Mouse (Mus musculus) spleen, postnatal 10 days (tissue): ENCODE measurements around the gene H2-Ab1.
"Not testable (repeated sequence)": the region's sequence is repeated elsewhere in the genome, so short reads cannot be mapped to it uniquely, and the experiment has no call there.

Source experiments
- DNase-seq, 2 experiments: peaks; one replicate each; pipeline ENCODE4 v3.0.0; 2021 to 2022; ENCODE audit warnings: low spot score in 2 of 2

H2-Ab1 gene

GRCm38 (mm10) chr17:34306407-34306806 lies 48.9 kb downstream of the H2-Ab1 start:
- DNase-seq, result no peak

- no peak for DNase-seq
Observed at GRCm38 (mm10) chr17:34307216-34307615, 49.7 kb downstream of the H2-Ab1 start.

GRCm38 (mm10) chr17:34308161-34308560 lies 50.7 kb downstream of the H2-Ab1 start:
- DNase-seq, result no peak

- DNase-seq, result no peak
Observed at GRCm38 (mm10) chr17:34309225-34309624, 51.7 kb downstream of the H2-Ab1 start.

GRCm38 (mm10) chr17:34309683-34310385 lies 52.3 kb downstream of the H2-Ab1 start:
- DNase-seq, result peak in 1 of 2 experiments; percentile 60

- DNase-seq, result not testable (repeated sequence)
Observed at GRCm38 (mm10) chr17:34310526-34310925, 53.0 kb downstream of the H2-Ab1 start.

- DNase-seq, result no peak
Observed at GRCm38 (mm10) chr17:34312185-34312584, 54.7 kb downstream of the H2-Ab1 start.

GRCm38 (mm10) chr17:34313393-34313792 lies 55.9 kb downstream of the H2-Ab1 start:
- peak; percentile 59 to 84 for DNase-seq

- DNase-seq, result no peak
Observed at GRCm38 (mm10) chr17:34314286-34314685, 56.8 kb downstream of the H2-Ab1 start.

- DNase-seq, result no peak
Observed at GRCm38 (mm10) chr17:34315512-34315911, 58.0 kb downstream of the H2-Ab1 start.

GRCm38 (mm10) chr17:34316697-34317096 lies 59.2 kb downstream of the H2-Ab1 start:
- DNase-seq, result no peak

GRCm38 (mm10) chr17:34317275-34317674 lies 59.8 kb downstream of the H2-Ab1 start:
- no peak for DNase-seq
